Mouse (Mus musculus): ENCODE measurements around the gene Sord.
"Not testable (repeated sequence)": the region's sequence is repeated elsewhere in the genome, so short reads cannot be mapped to it uniquely, and the experiment has no call there.

Sord gene

DNA sequence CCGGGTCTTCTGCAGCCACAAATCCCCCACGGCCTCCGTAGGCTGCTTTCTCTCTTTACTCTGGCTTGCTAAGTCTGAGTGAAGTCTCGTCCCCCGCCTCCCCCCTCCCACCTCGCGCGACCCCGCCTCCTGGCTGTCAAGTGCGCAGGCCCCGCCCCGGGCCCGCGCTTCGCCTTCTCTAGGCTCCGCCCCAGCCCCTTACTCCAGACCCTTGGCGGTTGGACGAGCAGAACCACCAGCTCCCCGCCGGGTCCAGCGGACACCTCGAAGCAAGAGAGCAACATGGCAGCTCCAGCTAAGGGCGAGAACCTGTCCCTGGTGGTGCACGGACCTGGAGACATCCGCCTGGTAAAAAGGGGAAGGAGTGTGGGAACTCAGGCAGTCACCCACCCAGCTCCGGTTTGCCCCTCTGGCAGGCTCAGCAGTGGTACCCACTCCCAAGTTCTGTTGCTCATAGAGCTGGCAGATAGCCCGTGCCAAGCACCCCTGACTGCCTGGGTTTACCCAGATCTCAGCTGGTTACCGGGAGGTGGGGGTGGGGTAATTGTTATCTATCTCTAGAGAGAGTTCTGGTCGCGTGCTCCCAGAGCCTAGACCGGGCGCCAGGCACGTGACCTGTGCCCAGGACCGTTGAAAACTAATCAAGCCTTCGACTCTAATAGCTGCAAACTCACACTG is at the start of gene Sord:
TSS of gene Sord (plus strand) at position 139 of the 678 bp plus-strand sequence.
- no peak for DNase-seq (ENCODE audit: extremely low read depth, low read depth, low spot score)

DNA sequence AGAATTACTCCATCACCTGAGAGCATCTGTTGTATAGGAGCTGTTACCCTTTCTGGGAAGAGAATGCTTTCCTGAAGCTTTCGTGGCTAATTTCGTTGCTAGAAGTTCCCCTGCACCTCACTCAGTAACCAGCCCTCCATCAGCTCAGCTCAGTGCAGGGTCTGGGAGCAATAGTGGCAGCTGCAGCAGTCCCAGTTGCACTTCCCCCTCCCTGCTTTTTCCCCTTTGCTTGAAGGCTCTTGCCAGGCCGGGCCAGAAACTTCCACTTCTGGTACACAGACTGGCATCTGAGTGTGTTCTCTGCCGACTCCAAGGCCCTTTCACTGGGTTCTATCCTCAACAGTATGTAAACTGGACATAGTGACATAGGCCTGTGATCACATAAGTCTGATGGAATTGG is 49.5 kb upstream of the Sord start:
- no peak for DNase-seq (ENCODE audit: extremely low read depth, low read depth, low spot score)

DNA sequence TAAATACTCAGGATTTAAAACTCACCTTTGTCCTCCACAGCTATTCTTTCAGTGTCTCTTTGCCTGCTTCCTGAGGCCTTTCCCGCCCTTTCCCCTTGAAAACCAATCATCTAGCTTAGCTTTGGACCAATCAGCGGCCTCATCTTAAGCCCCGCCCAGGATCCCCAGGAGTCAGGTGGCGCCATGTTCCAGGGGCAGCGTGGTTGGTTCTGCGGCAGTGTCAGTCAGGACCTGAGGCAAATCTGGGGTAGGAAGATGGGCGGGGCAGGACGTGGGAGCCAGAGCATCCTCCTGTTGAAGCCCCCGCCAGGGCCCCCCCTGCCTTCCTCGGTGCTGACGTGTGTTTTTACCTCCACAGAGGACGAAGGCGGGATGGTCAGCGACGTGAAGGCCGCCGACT is 48.4 kb upstream of the Sord start, which contains the start of the genes Patl2 and Terb2:
TSS of gene Patl2 (minus strand) at position 84 of the 400 bp plus-strand sequence.
TSS of gene Terb2 (plus strand) at position 167 of the 400 bp plus-strand sequence.
- DNase-seq (ENCODE audit: extremely low read depth, low read depth, low spot score), result no peak

DNA sequence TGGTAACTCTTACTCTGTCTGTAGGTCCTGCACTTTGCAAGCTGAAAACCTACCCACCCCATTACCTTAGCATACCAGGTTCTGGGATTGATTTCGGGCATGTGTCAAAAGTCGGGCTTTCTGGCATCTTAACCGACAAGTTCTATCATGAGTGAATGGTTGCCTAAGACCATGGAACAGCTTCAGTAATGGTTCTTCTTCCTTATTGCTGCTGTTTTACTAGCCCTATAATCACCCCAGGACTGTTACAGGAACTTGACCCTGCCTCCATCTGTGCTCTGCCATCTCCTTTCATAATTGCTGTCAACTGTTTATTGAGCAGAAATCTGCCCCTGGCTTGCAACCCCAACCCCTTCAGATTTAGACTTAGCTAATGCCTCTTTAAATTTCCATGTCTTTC is 47.8 kb upstream of the Sord start:
- DNase-seq (ENCODE audit: extremely low read depth, low read depth, low spot score), result peak; percentile 65

DNA sequence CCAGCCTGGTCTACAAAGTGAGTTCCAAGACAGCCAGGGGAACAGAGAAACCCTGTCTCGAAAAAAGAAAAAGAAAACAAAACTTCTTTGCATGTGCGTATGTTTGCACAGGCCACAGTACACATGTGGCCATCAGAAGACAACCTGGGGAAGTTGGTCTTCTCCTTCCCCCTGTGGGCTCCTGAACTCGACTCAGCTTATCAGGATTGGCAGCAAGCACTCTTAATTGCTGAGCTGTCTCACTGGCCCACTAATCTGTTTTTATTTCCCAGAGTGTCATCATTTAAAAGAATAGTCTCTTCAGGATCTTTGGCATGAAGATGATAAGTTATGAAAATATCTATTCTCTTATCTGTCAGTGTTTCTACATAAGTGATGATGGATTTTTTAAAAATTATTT is 42.7 kb upstream of the Sord start:
- no peak for DNase-seq (ENCODE audit: extremely low read depth, low read depth, low spot score)

DNA sequence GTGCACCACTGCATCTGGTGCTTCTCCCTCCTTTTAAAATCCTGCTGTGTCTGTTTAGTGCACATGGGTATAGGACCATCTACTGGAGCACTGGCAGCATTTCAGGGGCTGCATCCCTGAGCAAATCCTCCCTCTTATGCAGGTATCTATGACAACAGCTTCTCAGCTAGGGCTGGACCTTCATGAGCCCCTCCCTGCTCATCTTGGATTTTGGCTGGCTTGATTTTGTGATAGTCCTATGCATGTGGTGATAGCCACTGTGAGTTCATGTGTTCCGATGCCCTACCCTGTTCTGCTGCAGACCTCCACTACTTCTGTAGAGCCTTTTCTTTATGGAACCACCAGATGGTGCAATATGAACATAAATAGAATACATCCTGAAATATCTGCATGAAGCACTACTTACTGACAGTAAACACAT is 40.0 kb upstream of the Sord start:
- DNase-seq (ENCODE audit: extremely low read depth, low read depth, low spot score), result no peak

DNA sequence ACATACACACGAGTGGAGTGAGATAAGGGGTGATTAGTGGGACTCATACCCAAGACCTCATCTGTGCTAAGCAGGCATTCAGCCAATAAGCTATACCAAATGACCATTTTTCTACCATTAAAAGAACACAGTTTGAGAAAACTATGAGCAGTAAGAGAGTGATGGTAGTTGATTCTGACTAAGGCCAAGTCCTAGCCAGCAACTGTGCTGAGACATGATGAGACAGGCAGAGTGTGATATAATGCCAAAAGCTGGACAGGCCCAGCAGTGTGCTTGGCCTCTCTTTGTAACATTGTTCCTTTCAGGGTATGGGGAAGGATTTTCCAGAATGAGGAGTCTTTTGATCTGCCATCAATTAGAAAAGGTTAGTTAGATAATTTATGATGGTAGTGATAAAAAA is 33.0 kb upstream of the Sord start:
- peak; percentile 16 for DNase-seq (ENCODE audit: extremely low read depth, low read depth, low spot score)

DNA sequence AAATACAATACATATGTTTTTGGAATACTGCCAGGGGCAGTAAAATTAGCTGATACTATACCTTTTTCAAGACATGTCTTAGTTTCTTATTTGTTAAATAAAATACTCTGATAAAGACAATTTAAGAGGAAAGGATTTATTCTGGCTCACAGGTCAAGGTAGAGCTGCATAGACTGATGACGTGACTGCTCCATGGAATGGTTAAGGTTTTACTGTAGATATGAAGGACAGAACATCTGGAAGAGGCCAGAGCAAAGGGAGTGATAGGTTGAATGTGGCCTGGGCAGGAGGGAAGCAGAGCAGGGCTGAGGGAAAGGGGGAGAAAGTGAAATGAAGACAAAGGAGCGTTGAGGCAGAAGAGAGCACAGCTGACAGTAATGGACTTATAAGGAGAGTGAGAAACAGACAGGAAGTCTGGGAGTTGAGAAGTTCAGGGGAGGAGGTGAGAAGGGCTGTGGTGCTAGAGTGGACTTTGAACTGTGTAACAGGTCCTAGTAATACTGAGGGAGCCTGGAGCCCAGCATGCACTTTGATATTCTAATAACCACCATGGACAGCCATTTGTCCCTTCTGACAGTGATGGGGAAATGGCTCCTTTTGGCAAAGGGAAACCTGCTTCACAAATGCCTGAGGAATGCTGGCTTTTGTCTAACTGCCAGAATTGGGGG is 28.0 kb upstream of the Sord start:
- no peak for DNase-seq (ENCODE audit: extremely low read depth, low read depth, low spot score)

DNA sequence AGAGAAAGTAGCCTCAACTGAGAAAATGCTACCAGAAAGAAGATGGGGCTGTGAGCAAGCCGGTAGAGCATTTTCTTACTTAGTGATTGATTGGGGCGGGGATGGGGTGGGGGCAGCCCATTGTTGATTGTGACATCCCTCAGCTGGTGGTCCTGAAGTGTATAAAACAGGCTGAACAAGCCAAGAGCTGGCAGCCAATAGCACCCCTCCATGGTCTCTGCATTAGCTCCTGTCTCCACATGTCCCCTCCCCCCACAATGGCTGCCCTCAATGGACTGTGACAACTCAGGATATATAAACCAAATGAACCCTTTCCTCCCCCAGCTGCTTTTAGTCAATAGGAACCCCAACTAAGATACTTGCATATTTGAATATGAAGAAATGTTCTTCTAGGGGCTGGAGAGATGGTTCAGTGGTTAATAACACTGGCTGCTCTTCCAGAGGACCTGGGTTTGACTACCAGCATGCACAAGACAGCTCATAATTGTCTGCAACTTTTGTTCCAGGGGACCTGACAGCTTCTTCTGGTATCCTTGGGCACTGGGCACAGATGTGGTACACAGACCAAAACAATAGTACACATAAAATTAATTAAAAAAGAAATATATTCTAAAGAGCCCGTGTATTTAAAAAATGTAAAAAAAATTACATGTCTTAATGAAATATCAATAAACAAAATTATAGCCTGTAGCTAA is 23.9 kb upstream of the Sord start:
- DNase-seq (ENCODE audit: extremely low read depth, low read depth, low spot score), result no peak

DNA sequence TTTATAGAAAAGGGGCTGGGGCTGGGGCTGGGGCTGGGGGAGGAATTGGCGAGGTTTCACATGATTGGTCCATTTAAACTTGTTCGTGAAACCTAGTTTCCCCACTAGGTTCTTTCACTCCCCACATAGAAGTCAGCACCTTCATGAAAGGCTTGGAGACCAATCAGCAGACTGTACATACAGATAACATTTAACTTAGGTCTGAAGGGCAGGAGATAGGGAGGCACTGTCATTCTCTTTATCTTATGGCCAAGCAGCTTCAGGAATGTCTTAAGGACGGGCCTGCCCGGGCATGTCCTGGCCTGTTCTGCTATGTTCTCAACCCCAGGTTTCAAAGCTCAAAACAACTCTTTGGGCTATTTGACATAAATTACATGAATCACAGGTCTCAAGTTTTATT is 17.5 kb upstream of the Sord start:
- not testable (repeated sequence) for DNase-seq (ENCODE audit: extremely low read depth, low read depth, low spot score)

DNA sequence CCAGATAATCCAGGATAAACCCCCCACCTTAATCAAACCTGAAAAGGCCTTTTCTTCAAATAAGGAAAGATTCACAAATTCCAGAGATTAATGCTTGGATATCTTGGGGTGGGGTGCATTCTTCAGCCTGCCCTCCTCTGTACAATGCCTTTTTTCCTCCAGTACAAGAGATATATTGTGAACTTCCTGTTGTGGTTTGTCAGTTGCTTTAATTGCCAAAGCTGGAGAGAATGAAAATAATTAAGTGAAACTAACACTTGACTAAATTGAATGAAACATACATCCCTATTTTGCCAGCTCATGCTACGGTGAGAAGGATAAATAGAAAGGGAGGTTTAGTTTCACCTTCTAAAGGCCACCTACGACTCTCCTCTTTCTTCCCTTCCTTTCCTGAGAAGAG is 16.3 kb upstream of the Sord start:
- DNase-seq (ENCODE audit: extremely low read depth, low read depth, low spot score), result no peak

DNA sequence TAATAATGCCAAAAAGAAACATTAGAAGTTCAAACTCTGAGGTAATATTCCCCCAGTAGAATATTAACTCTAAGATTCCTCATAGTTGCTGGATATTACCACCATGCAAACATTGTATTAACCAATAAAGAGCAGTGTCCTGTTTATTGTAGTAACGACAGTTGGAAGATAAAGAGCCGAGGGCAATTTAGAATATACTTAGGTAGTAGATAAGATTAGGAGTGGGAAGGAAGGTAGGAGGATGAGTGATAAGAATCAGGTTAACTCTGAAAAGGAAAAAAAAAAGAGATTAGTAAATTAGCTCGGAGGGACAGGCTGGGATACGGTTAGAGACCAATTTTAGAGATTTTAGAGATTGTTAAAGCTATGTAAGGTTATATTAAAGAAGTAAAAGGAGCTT is 13.2 kb upstream of the Sord start:
- DNase-seq (ENCODE audit: extremely low read depth, low read depth, low spot score), result no peak

DNA sequence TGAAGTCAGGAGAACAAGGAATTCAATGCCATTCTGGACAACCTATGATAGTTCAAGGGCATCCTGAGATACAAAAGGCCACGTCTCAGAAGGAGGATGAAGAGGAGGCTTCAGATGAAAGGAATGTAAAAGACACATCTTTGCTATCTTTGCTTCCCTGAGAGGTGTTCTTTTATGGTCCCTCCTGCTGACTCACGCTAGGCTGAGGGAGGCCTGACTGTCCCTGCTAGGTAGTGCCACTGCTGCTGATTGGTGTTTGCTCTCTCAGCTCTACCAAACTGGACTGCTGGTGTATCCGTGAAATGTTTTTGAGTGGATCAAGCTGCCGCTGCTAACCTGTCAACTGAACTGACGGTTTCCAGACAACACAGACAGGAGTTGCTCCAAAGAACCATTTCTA is 12.8 kb upstream of the Sord start:
- no peak for DNase-seq (ENCODE audit: extremely low read depth, low read depth, low spot score)

DNA sequence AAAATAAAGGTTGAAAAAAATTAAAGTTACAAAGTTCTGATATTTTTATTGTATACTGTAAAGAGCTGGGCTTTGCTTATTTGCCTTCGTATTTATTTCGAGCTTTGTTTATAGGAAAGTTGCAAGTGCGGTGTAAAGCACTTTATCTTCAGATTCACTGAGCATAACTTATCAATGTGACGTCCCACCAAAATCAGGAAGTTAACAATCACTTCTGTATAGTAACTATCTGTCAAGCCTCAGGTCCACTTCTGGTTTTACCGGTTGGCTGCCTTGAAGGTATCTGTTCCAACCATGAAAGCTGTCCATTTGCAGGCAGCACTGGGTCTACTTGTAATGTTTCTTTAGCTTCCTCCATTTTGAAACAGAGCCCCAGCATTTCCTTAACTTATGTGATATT is 12.3 kb upstream of the Sord start:
- DNase-seq (ENCODE audit: extremely low read depth, low read depth, low spot score), result no peak

DNA sequence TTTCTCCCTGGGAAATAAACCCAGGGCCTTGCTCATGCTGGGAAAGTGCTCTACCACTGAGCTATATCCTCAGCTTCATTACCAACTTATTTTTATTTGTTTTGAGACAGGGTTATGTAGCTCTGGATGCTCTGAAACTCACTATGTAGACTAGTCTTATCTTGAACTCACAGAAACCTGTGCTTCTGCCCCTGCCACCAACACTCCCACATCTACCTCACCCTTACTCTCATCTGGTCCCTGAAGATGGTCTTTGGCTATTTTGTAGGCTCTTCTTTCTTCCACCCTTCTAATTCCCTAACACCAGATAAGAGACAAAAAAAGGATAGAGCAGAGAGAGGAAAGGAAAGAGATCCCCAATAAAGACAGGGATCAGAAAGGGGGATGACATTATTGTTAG is 10.9 kb upstream of the Sord start:
- no peak for DNase-seq (ENCODE audit: extremely low read depth, low read depth, low spot score)

DNA sequence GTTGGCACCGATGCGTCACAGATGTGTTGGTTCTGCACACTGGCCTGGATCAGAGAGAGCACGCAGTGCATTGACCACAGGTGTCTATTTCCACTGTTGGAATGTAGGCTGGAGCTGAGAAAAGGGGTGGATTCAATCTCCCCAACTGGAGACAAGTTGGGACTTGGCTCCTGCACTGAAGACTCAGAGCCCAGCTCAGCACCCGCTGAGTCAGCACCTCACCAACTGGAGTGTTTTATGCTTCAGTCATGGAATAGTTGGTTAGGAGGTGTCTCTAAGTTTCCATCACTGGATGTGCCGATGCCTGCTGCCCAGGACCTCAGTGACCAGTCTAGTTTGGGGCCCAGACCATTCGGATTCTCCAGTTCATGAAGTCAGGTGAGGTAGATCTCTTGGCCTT is 4.2 kb upstream of the Sord start:
- no peak for DNase-seq (ENCODE audit: extremely low read depth, low read depth, low spot score)

DNA sequence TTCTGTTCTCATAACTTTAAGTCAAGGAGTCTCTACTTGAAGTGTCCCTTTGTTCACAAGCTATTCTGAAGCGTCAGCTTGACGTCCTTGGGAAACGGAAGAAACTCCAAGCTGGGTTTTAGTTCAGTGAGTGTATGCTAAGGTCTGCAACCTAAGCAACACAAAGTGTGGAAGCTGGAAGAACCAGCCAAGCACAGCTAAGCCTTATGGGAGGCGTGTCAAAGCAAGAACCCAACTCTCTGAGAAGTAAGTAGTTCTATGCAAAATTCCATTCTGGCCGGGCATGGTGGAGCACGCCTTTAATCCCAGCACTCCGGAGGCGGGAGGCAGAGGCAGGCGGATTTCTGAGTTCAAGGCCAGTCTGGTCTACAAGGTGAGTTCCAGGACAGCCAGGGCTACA is 2.9 kb upstream of the Sord start:
- DNase-seq (ENCODE audit: extremely low read depth, low read depth, low spot score), result no peak

DNA sequence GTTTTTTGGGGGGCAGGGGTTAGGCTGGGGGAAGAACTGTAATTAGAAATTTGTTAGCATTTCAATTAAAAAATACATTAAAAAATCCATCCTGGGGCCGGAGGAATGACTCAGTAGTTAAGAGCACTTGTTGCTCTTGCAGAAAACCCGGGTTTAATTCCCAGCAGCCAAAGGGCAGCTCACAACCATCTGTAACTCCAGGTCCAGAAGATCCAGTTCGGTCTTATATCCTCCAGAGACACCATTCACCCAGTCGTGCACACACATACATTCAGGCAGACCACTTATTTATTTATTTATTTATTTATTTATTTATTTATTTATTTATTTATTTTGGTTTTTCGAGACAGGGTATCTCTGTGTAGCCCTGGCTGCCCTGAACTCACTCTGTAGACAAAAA is 1.2 kb upstream of the Sord start:
- DNase-seq (ENCODE audit: extremely low read depth, low read depth, low spot score), result no peak

DNA sequence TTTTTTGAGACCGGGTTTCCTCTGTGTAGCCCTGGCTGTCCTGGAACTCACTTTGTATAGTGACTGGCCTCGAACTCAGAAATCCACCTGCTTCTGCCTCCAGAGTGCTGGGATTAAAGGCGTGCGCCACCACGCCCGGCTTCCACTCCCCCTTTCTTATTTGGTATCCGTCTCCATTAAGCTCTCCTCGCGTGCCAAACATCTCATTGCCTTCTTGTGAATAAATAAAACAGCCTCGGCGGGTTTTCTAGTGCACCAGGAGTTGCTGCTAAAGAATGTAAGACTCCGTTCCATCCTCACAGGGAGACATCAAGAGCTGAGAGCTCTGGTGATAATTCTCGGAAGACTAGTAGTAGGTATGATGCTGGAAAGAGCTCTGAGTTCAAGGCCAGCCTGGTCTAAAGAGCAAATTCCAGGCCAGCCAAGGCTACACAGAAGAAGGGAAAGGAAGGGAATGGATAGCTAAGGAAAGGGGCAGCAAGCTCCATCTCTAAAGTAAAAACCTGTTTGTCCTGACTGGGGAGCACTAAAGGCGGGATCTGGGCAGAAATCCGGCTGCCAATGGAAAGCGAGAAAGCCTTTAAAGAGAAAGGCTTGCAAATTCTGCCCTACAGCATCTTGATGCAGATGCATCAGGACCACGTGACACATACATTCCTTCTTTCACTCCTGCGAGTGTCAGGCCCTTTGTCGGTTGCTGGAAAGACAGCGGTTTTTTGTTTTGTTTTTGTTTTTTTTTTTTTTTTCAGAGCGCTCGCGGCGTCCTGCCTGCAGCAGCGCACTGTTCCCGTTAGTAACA is 591 bp upstream of the Sord start:
- DNase-seq (ENCODE audit: extremely low read depth, low read depth, low spot score), result no peak

DNA sequence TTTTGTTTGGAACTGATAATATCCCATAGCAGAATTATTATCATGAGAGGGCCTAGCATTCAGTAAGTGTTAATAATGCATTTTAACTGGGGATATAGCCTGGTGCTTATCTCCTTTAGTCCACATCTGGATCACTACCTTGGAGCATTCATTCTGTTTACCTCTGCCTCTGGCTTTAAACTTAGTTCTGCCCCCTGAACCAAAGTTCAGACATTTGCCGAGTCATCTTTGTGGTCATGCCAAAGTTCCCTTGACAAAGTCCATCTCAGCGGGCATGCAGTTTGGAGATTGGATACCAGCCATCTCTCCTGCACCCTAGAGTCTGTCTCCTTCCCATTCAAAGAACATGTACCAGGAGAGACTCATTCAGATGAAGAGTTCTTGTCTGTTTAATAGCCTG is 876 bp downstream of the Sord start:
- no peak for DNase-seq (ENCODE audit: extremely low read depth, low read depth, low spot score)

DNA sequence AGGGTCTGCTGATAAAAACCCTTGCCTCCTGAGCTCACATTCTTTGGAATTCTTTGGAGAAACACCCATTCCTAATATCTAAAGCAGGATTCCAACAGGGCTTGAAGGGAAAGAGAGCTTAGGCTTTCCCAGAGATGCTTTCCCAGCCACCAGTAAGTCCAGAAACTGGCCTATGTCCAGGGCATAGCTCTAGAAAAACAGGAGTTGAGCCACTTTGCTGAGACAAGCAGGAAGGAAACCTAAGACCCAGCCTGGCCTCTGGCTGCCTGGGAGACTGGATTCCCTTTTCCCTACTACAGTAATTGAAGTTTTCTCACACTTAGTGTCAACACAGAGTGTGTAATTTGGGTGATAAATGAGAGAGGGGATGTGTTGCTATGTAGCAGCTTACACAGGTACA is 1.8 kb downstream of the Sord start:
- DNase-seq (ENCODE audit: extremely low read depth, low read depth, low spot score), result no peak

Measured in fat pad, adult 2 months (tissue).